Mouse (Mus musculus): ENCODE measurements at regions not wholly inside any gene's neighbourhood (a gene's known extent, or its start where the extent isn't known, plus 50 kb on each side); places are given as distances from the start of the nearest gene placed in this dataset.

DNA sequence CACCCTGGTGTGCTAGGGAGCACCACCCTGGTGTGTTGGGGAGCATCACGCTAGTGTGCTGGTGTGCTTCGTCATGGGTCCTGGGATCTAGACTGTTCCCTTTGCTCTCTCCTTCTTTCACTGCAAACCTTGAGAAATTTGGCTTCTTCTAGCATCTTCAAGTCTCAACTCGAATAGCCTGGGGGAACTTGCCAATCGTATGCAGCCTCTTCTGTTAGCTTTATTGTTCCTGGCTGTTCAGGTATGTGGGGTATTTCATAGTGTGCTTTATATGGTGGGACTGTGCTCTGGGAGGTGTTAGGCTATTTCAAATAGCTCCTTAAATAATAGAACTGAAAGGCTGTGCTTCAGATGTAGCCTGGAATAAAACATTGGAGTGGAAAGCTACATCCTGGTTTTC is 135.7 kb upstream of the Pkn2 start:
- DNase-seq, result no peak

DNA sequence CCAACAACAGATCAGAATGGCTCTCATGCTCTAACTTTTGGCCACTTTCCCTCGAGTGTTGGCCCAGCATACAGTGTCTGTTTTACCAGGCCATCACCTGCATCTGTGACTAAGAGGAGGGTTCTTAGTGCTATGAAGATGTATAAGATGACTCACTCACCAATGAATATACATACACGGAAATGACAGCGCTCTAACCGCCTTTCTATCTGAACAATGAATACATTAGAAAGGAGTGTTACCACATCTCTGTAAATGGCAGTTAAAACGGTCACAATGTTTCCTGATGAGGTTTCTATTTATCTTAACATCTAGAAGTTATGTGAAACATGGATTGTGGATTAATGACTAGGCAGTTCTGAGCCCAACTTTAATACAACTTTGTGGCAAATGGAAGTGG is 135.0 kb upstream of the Pkn2 start:
- DNase-seq, result no peak

- no peak for DNase-seq
Measured at GRCm38 (mm10) chr3:143014421-143014820, 132.6 kb upstream of the Pkn2 start.

DNA sequence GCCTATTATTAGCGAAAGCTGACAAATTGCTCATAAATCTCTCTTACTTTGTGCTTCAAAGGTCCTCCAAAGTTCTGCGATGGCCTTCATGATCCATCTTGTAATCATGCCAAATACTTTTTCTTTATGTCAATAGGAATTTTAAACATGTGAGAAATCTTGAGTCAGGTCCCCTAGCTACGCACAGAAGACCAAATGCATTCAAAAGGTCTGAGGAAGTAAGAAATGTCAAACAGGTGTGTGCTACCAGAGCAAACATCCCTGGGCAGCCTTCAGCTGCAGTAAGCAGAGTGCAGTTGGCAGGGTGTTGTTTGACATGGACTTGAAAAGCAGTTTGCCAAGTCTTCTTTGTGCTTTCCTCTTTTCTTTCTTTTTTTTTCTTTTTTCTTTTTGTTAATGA is 125.2 kb upstream of the Pkn2 start:
- no peak for DNase-seq

- peak in 1 of 2 experiments; percentile 10 for DNase-seq
Measured at GRCm38 (mm10) chr3:143001952-143002351, 120.1 kb upstream of the Pkn2 start.

- DNase-seq, result no peak
Measured at GRCm38 (mm10) chr3:142995981-142996743, 114.4 kb upstream of the Pkn2 start.

DNA sequence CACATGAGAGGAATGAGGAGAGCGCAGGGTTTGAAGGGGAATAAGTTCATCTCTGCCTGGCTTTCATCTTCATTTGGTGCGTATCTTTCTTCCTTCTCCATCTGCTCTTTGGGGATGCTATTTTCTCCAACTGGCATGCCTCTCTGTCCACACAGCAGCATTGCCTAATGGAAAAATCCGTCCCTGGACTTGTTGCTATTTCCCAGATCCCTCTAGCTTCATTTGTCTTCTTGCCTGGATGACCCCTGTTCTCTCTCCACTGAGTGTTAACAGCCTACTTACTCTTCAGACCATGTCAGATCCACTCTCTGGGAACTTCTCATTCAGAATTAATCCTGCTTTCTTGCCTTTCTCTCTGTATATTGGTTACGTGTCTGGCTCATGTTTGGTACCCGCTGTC is 102.7 kb upstream of the Pkn2 start:
- peak in 1 of 2 experiments; percentile 37 for DNase-seq

DNA sequence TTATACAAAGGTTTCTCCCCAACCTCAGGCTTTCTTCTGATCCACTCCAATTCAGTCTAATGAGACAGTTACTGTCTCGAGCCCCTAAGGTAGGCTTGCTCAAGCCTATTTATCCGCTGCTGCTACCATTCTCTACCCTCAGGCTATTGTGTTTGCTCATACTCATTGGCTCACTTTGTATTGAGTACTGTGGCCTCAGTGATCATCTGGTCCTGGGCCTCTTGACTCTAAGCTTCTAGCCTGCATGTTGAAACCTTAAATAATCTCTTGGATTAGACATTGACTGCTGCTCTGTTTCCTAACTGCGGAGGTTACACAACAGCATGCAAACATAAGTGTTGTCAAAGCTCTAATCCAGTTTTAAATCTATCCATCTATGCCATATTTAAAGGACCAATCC is 99.4 kb upstream of the Pkn2 start:
- no peak for DNase-seq

DNA sequence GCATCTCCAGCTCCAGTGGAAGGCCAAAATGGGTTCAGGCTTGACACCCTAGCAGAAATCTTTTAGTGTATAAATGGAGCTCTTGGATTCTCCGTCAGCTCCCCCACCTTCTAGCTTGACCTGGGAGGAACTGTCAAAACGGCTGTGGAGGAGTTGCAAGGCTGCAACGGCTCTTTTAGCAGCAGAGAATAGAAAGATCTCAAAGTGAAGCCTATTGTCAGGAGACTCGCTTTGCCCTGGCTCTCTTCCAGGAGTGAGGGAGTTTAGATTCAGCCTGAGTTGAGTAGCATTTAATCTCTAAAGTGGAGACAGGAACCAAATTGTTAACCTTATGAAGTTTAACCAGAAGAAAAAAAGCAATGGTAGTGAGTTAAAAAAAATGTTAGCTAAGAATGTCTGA is 97.4 kb upstream of the Pkn2 start:
- no peak for DNase-seq

- no peak for DNase-seq
Measured at GRCm38 (mm10) chr3:142976519-142977394, 95.0 kb upstream of the Pkn2 start.

DNA sequence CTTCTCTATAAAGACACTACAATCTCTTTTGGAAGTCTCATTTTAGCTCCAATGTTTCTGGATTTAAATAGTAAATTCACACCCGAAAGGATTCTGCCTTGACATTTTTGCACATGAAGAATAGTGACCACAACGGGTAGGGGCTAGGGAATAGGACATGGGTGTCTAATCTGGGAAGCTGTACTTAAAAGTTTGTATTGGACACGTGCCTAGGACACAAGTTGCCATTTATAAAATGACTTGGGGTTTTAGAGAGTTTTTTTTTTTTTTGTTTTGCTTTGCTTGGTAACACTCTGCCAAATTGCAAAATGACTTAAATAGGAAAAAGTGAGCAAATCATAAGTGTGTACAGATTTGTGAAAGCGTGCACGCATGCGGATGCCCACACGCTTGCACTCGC is 93.8 kb upstream of the Pkn2 start:
- no peak for DNase-seq

GRCm38 (mm10) chr3:142969501-142969900 is 87.7 kb upstream of the Pkn2 start:
- DNase-seq, result no peak

DNA sequence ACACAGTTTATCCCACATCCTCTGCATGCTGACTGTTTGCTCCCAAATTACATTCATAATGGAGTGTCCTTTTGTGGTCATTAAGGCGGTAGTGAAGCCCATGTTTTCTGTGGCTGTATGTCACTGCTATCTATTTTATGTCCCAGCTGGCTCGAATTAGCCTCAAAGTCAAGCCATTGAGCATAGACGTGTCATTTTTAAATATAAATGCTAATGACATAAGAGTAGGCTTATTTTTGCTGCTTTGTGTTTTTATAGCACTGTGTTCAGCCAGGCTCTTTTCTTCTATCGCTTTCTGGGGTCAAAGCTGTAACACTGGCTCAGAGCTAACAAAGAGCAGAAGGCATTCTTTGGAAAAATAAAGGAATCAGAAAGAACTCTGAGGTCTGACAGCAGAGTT is 83.8 kb upstream of the Pkn2 start:
- no peak for DNase-seq

DNA sequence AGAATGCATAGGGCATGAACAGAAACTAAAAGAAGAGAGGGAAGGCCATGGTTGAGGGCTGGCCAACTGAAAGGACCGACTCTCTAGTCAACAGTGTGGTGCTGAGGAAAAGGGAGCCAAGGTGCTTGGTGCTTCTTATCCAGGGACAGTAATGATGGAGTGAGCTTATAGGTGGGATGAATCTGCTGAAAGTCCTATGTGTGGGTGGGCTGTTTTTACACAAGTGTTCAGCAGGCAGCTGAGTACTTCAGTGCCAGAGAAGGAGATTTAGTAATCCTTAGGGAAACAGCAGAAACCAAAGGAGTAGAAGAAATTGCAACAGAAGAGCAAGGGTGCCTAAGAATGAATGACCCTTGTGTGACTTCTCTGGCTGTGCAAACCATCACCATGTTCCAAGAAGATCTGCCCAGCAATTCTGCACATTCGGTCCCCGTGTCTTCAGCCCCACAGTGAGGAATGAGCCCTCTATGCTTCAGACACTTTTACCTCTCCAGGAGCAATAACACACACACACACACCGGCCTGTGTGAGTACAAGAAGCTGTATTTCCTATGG is 82.1 kb upstream of the Pkn2 start:
- peak in 1 of 2 experiments; percentile 20 for DNase-seq

DNA sequence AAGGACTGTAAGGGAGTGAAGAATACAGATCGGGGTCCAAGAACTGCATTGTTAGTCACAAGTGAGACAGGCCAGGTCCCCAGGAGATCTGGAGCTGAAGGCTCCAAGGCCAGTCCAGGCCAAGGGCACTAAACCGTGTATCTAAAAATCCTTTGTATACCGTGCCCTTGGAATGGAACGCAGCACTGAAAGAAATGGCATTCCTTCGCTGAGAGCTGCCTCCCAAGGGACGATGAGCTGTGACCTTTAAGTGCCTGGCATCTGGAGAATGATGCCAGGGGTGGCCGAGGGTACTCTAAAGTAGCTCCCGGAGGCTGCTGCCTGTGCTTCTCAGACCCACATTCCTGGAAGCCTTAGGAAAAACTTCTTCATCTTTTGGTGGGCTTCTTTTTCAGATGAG is 76.0 kb upstream of the Pkn2 start:
- no peak for DNase-seq

GRCm38 (mm10) chr3:142948771-142949170 is 67.0 kb upstream of the Pkn2 start:
- peak; percentile 39 to 57 for DNase-seq

GRCm38 (mm10) chr3:142941319-142942024 is 59.7 kb upstream of the Pkn2 start:
- DNase-seq, result peak; percentile 24 to 61

GRCm38 (mm10) chr3:142940874-142941273 is 59.1 kb upstream of the Pkn2 start:
- peak in 1 of 2 experiments; percentile 24 for DNase-seq

DNA sequence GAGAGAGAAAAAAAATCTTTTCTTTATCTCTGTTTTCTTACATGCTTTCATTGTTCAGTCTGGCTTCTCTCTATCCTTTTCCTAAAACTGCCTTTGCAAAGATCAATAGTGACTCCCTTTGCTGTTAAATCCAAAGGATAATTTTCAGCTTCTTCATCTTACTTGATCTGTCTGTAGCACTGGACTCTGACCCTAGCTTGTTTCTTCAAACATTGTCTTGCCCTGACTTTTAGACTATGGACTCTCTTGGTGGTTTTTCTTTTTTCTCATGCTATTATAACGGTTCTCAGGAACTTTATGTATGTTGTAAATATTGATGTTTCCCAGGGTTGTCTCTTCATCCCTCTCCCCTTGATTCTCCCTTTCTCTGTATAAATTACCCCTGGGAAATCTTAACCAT is 58.0 kb upstream of the Pkn2 start:
- no peak for DNase-seq

GRCm38 (mm10) chr3:142935949-142936348 is 54.1 kb upstream of the Pkn2 start:
- peak in 1 of 2 experiments; percentile 45 for DNase-seq

- DNase-seq, result no peak
Measured at GRCm38 (mm10) chr3:142934326-142934725, 52.5 kb upstream of the Pkn2 start.

DNA sequence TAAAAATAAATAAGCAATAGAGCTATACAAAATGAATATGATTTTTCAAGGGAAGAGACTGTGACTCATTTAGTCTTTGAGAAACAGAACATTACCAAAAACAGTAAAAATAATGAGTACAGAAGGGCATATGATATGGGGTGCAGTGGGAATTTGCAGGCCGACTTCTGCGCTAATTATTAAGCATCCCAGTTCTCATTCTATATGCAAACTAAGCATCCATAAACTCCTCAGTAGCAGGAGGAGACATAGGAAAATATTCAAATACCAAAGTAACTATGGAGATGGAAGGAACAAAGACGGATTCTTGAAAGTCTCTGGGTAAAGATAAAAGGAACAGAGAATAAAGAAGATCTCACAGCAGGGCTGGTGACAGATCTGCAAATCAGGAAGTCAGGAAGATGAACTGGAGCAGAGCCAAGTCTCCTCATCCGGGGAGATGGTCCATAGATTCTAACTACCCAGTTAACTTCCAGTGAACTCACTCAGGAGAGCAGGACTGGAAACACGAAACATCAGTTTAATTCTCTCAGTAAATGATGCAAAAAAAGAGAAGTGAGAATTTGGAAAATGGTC is 52.0 kb upstream of the Pkn2 start:
- no peak for DNase-seq
